Mouse (Mus musculus): ENCODE results near the gene Gm20532.
"Not testable (repeated sequence)": the region's sequence is repeated elsewhere in the genome, so short reads cannot be mapped to it uniquely, and the experiment has no call there.

Gm20532 gene

GRCm38 (mm10) chr2:26661143-26661752 is 74.8 kb downstream of the Gm20532 start:
- no peak for DNase-seq

- DNase-seq: no peak
These were observed 75.5 kb downstream of the Gm20532 start for GRCm38 (mm10) chr2:26661768-26662508.

- DNase-seq: no peak
These were observed 76.1 kb downstream of the Gm20532 start for GRCm38 (mm10) chr2:26662509-26662882.

GRCm38 (mm10) chr2:26663112-26663511 is 76.7 kb downstream of the Gm20532 start:
- no peak for DNase-seq

- DNase-seq: not testable (repeated sequence)
These were observed 77.1 kb downstream of the Gm20532 start for GRCm38 (mm10) chr2:26663551-26663950.

- DNase-seq: no peak
These were observed 82.3 kb downstream of the Gm20532 start for GRCm38 (mm10) chr2:26668746-26669145.

GRCm38 (mm10) chr2:26671182-26671581 is 84.7 kb downstream of the Gm20532 start, which contains the start of gene Lcn4:
Gene Lcn4, minus strand, starts transcription at chr2:26671282.
- no peak for DNase-seq
